Mouse (Mus musculus) T-cell, adult 66 days (primary cell): ENCODE data around the gene Cd164. TPM values are rescaled to one million over a fixed set of nuclear protein-coding genes. Genes with fewer than 3 reads are reported as not detected.

Experiments
- total RNA-seq, 2 experiments: library from RNA; stranded (reverse); gene quantifications; 3 replicates in 1 of 2; 4 replicates in 1 of 2; pipeline ENCODE4 v1.2.4; 2023

The Cd164 gene
- total RNA-seq = 100 to 1,000 TPM; 259 to 304 TPM

DNA sequence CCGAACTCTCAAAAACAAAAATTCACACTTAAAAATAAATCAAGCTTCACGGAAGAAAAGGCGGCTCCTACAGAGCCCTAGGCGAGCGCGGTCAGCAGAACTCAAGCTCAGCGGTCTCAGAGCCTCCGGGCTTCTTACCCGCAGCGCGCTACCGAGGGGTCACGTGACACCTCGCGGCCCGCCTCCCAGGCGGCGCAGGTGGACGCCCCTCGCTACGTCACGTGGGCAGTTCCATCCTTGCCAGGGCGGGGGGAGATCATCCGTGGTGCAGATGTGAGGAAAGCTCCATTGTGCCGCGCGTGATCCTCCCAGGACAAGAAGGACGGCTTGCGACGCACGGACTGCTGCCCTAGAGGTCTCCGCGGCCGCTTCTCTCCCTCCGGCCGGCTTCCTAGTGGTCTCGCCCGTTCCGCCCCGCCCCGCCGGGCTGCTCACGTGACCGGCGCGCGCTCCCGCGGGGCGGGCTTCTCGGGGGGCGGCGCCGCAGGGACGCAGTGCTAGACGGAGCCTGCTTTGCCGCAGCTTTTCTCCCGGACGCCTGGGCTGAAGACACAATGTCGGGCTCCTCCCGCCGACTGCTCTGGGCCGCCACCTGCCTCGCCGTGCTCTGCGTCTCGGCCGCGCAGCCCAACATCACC lies at the start of gene Cd164:
Cd164 (plus strand) TSS at position 434 of the 638 bp plus-strand sequence.

GRCm38 (mm10) chr10:41476171-41477017 lies 42.8 kb upstream of the Cd164 start, which contains the start of gene Mical1:
TSS of gene Mical1 (plus strand) at chr10:41476314.

DNA sequence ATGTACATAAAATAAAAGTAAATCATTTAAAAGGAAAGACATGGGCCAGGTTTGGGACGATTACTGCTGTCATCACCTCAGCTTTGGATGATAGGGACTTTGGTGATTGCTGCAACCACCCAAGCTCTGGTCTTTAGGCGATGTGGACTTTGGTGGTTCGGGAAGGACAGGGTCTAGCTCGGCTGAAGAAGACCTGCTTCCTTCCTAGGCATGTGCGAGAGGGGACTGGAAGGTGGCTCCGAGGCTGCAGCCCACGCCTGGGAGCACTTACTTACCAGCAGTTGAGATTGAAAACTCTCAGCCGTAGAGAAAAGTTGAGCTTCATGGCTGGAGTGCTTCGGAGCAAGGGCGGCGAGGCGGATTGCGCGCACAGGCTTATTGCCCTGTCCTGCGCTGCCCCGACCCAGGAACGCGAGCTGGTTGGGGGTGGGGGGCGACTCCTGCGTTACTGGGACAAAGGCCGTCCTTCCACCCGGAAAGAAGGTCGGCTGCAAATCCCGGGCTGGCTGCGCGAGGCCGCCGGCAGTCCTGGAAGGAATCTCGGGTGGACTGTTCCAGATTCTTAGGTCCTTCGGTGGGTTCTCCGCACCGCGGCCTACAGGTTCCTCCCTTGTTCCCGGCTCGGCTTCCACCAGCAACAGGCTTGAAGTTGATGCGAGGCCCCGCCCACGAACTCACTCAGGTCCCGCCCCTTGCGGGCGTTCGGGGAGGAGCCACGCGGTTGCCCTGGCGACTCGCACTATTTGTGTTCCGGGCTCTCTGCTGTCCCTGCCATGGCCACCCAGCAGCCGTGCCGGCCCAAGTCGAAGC lies 29.3 kb upstream of the Cd164 start, which contains the start of the genes Smpd2 and Ppil6:
Smpd2 (minus strand) TSS at position 662 of the 810 bp plus-strand sequence.
Ppil6 (plus strand) TSS at position 732 of the 810 bp plus-strand sequence.

Other genes starting within 250 kb of the Cd164 start
- gene Fig4, start 216.2 kb upstream of the Cd164 start, total RNA-seq = 10 to 100 TPM; 17.5 to 17.8 TPM
- gene Ak9, start 215.4 kb upstream of the Cd164 start, total RNA-seq = under 1 TPM in 1 of 2 experiments, not detected in 1; 0.12 TPM
- gene Zbtb24, start 69.0 kb upstream of the Cd164 start, total RNA-seq = 10 to 100 TPM; 41.0 to 43.2 TPM
- 100 to 1,000 TPM; 206 to 213 TPM for gene Mical1, start 43.1 kb upstream of the Cd164 start, total RNA-seq
- gene Smpd2, start 29.0 kb upstream of the Cd164 start, total RNA-seq = 10 to 100 TPM; 16.8 to 19.2 TPM
- gene Ppil6, start 29.0 kb upstream of the Cd164 start, total RNA-seq = under 1 TPM in 1 of 2 experiments, not detected in 1; 0.56 TPM
- gene Ccdc162, start 197.2 kb downstream of the Cd164 start, total RNA-seq = 1 to 10 TPM; 1.3 to 3.4 TPM